Mouse (Mus musculus): ENCODE results near the gene Srrm2. TPM values are rescaled to one million over a fixed set of nuclear protein-coding genes. Genes with fewer than 3 reads are reported as not detected.

Srrm2 gene
- polyA plus RNA-seq, 1 experiment from 2014 or later: 502 TPM

Small RNA genes lying within 50 kb of the gene (microRNA-seq; reads per million reads assigned to microRNA genes)
- 0.65 reads per million for gene Mir5125

Other genes starting within 250 kb of the Srrm2 start
- 17.3 and 19.8 TPM in 2 replicates for gene Zfp213, start 226.3 kb upstream of the Srrm2 start, polyA plus RNA-seq (2015; fragmentation: Nextera tagmentation; extraction: Ambion mirVana)
- 24.3 and 29.3 TPM in 2 replicates for gene Zfp13, start 191.0 kb upstream of the Srrm2 start, polyA plus RNA-seq (2015; fragmentation: Nextera tagmentation; extraction: Ambion mirVana)
- 0.05 and 0.25 TPM in 2 replicates for gene Zscan10, start 189.7 kb upstream of the Srrm2 start, polyA plus RNA-seq (2015; fragmentation: Nextera tagmentation; extraction: Ambion mirVana)
- gene Mmp25, start 145.3 kb upstream of the Srrm2 start, polyA plus RNA-seq (2015; fragmentation: Nextera tagmentation; extraction: Ambion mirVana): 1.7 TPM in 2 replicates
- 0.13 TPM in 1 of 2 replicates, not detected in the other for gene Bicdl2, start 130.0 kb upstream of the Srrm2 start, polyA plus RNA-seq (2015; fragmentation: Nextera tagmentation; extraction: Ambion mirVana)
- 127 and 138 TPM in 2 replicates for gene Hcfc1r1, start 116.9 kb upstream of the Srrm2 start, polyA plus RNA-seq (2015; fragmentation: Nextera tagmentation; extraction: Ambion mirVana)
- 40.5 and 43.5 TPM in 2 replicates for gene Thoc6, start 116.7 kb upstream of the Srrm2 start, polyA plus RNA-seq (2015; fragmentation: Nextera tagmentation; extraction: Ambion mirVana)
- 3.3 and 5.3 TPM in 2 replicates for gene Tnfrsf12a, start 113.1 kb upstream of the Srrm2 start, polyA plus RNA-seq (2015; fragmentation: Nextera tagmentation; extraction: Ambion mirVana)
- gene Cldn6, start 111.3 kb upstream of the Srrm2 start, polyA plus RNA-seq (2015; fragmentation: Nextera tagmentation; extraction: Ambion mirVana): 0.38 and 0.66 TPM in 2 replicates
- gene Cldn9, start 106.5 kb upstream of the Srrm2 start, polyA plus RNA-seq (2015; fragmentation: Nextera tagmentation; extraction: Ambion mirVana): 1.2 and 1.8 TPM in 2 replicates
- 0.13 and 0.41 TPM in 2 replicates for gene 1520401A03Rik, start 67.7 kb upstream of the Srrm2 start, polyA plus RNA-seq (2015; fragmentation: Nextera tagmentation; extraction: Ambion mirVana)
- 19.8 and 21.8 TPM in 2 replicates for gene Pkmyt1, start 64.2 kb upstream of the Srrm2 start, polyA plus RNA-seq (2015; fragmentation: Nextera tagmentation; extraction: Ambion mirVana)
- 67.0 and 75.2 TPM in 2 replicates for gene Paqr4, start 49.7 kb upstream of the Srrm2 start, polyA plus RNA-seq (2015; fragmentation: Nextera tagmentation; extraction: Ambion mirVana)
- gene Kremen2, start 44.7 kb upstream of the Srrm2 start, polyA plus RNA-seq (2015; fragmentation: Nextera tagmentation; extraction: Ambion mirVana): 1.5 TPM in 2 replicates
- gene Flywch1, start 18.9 kb upstream of the Srrm2 start, polyA plus RNA-seq (2015; fragmentation: Nextera tagmentation; extraction: Ambion mirVana): 204 and 209 TPM in 2 replicates
- gene Flywch2, start 4.5 kb upstream of the Srrm2 start, polyA plus RNA-seq (2015; fragmentation: Nextera tagmentation; extraction: Ambion mirVana): 79.4 and 83.9 TPM in 2 replicates
- 1,257 and 1,293 TPM in 2 replicates for gene Elob, start 38.6 kb downstream of the Srrm2 start, polyA plus RNA-seq (2015; fragmentation: Nextera tagmentation; extraction: Ambion mirVana)
- gene Prss33, start 45.5 kb downstream of the Srrm2 start, polyA plus RNA-seq (2015; fragmentation: Nextera tagmentation; extraction: Ambion mirVana): 0.17 and 0.35 TPM in 2 replicates
- gene Prss32, start 53.3 kb downstream of the Srrm2 start, polyA plus RNA-seq (2015; fragmentation: Nextera tagmentation; extraction: Ambion mirVana): not detected in 2 replicates
- 1.3 and 1.8 TPM in 2 replicates for gene Prss41, start 53.6 kb downstream of the Srrm2 start, polyA plus RNA-seq (2015; fragmentation: Nextera tagmentation; extraction: Ambion mirVana)
- gene Prss21, start 77.5 kb downstream of the Srrm2 start, polyA plus RNA-seq (2015; fragmentation: Nextera tagmentation; extraction: Ambion mirVana): not detected in 2 replicates
- gene Dcpp1, start 90.3 kb downstream of the Srrm2 start, polyA plus RNA-seq (2015; fragmentation: Nextera tagmentation; extraction: Ambion mirVana): not detected in 2 replicates
- not detected in 2 replicates for gene Dcpp2, start 90.3 kb downstream of the Srrm2 start, polyA plus RNA-seq (2015; fragmentation: Nextera tagmentation; extraction: Ambion mirVana)
- gene Dcpp3, start 126.9 kb downstream of the Srrm2 start, polyA plus RNA-seq (2015; fragmentation: Nextera tagmentation; extraction: Ambion mirVana): not detected in 2 replicates
- gene Sbp, start 151.1 kb downstream of the Srrm2 start, polyA plus RNA-seq (2015; fragmentation: Nextera tagmentation; extraction: Ambion mirVana): not detected in 2 replicates
- gene Sbpl, start 164.7 kb downstream of the Srrm2 start, polyA plus RNA-seq (2015; fragmentation: Nextera tagmentation; extraction: Ambion mirVana): not detected in 2 replicates
- 0.18 TPM in 1 of 2 replicates, not detected in the other for gene Prss30, start 190.0 kb downstream of the Srrm2 start, polyA plus RNA-seq (2015; fragmentation: Nextera tagmentation; extraction: Ambion mirVana)
- gene Prss22, start 207.6 kb downstream of the Srrm2 start, polyA plus RNA-seq (2015; fragmentation: Nextera tagmentation; extraction: Ambion mirVana): not detected in 2 replicates
- 0.31 and 0.34 TPM in 2 replicates for gene Prss27, start 247.6 kb downstream of the Srrm2 start, polyA plus RNA-seq (2015; fragmentation: Nextera tagmentation; extraction: Ambion mirVana)

Measured in hindbrain, embryonic 15.5 days (tissue).